Mouse (Mus musculus): ENCODE results near the gene Cd209g. TPM values are rescaled to one million over a fixed set of nuclear protein-coding genes. Genes with fewer than 3 reads are reported as not detected.
"Not testable (repeated sequence)": the region's sequence is repeated elsewhere in the genome, so short reads cannot be mapped to it uniquely, and the experiment has no call there.

Cd209g gene
- total RNA-seq (2021): under 1 TPM; 0.31 to 0.45 TPM
- long read RNA-seq, experiment 1, partial matches to known transcripts: 0 of 2 reads
- long read RNA-seq, experiment 1, other reads (novel, unspliced or antisense): 2 of 2 reads
- long read RNA-seq, experiment 2, partial matches to known transcripts: 0 of 1 reads
- long read RNA-seq, experiment 2, other reads (novel, unspliced or antisense): 1 of 1 reads

GRCm38 (mm10) chr8:4133798-4134197, at the start of gene Cd209g:
Gene Cd209g (plus strand): TSS chr8:4134098.
- no peak for DNase-seq

GRCm38 (mm10) chr8:4087180-4087722, 46.6 kb upstream of the Cd209g start:
- DNase-seq: not testable (repeated sequence)

- not testable (repeated sequence) for DNase-seq
Observed at GRCm38 (mm10) chr8:4088514-4088913, 45.4 kb upstream of the Cd209g start.

GRCm38 (mm10) chr8:4105735-4106134, 28.2 kb upstream of the Cd209g start, which contains the start of gene Cd209f:
Gene Cd209f (minus strand): TSS chr8:4105835.
- not testable (repeated sequence) for DNase-seq

GRCm38 (mm10) chr8:4139660-4140646, 6.1 kb downstream of the Cd209g start:
- peak; percentile 75 for DNase-seq

- DNase-seq: no peak
Observed at GRCm38 (mm10) chr8:4141721-4142120, 7.8 kb downstream of the Cd209g start.

GRCm38 (mm10) chr8:4147272-4147671, 13.4 kb downstream of the Cd209g start:
- no peak for DNase-seq

GRCm38 (mm10) chr8:4154878-4155277, 21.0 kb downstream of the Cd209g start:
- no peak for DNase-seq

- no peak for DNase-seq
Observed at GRCm38 (mm10) chr8:4162786-4163185, 28.9 kb downstream of the Cd209g start.

GRCm38 (mm10) chr8:4165176-4165851, 31.4 kb downstream of the Cd209g start:
- DNase-seq: no peak

- DNase-seq: peak; percentile 95
Observed at GRCm38 (mm10) chr8:4165852-4166751, 32.2 kb downstream of the Cd209g start, which contains the start of gene Evi5l. Gene Evi5l (plus strand): TSS chr8:4166567.

GRCm38 (mm10) chr8:4166881-4167525, 33.1 kb downstream of the Cd209g start:
- no peak for DNase-seq

GRCm38 (mm10) chr8:4167918-4168317, 34.0 kb downstream of the Cd209g start:
- no peak for DNase-seq

GRCm38 (mm10) chr8:4172486-4172885, 38.6 kb downstream of the Cd209g start:
- DNase-seq: no peak

- no peak for DNase-seq
Observed at GRCm38 (mm10) chr8:4174018-4174417, 40.1 kb downstream of the Cd209g start.

GRCm38 (mm10) chr8:4183409-4183808, 49.5 kb downstream of the Cd209g start:
- DNase-seq: no peak

GRCm38 (mm10) chr8:4186151-4186550, 52.3 kb downstream of the Cd209g start:
- no peak for DNase-seq
